Mouse (Mus musculus) c-Kit-positive CD71-positive TER-119-negative erythroid progenitor cells, embryonic 14.5 days (primary cell): ENCODE measurements around the gene Hspe1.
"Not testable (repeated sequence)": the region's sequence is repeated elsewhere in the genome, so short reads cannot be mapped to it uniquely, and the experiment has no call there.

ENCODE experiments used
- DNase-seq: peaks from one replicate; pipeline ENCODE4 v3.0.0-alpha.2; 2013; ENCODE audit warnings: low read depth

Gene Hspe1

GRCm38 (mm10) chr1:55085781-55086366 lies 2.1 kb upstream of the Hspe1 start:
- DNase-seq = no peak

GRCm38 (mm10) chr1:55086868-55087400 lies 998 bp upstream of the Hspe1 start:
- no peak for DNase-seq

- no peak for DNase-seq
Measured at GRCm38 (mm10) chr1:55087401-55087904, 479 bp upstream of the Hspe1 start.

GRCm38 (mm10) chr1:55088611-55089497 lies 922 bp downstream of the Hspe1 start:
- DNase-seq = no peak

GRCm38 (mm10) chr1:55089498-55090064 lies 1.6 kb downstream of the Hspe1 start:
- DNase-seq = no peak

GRCm38 (mm10) chr1:55092056-55092455 lies 4.1 kb downstream of the Hspe1 start:
- no peak for DNase-seq

- DNase-seq = peak; percentile 77
Measured at GRCm38 (mm10) chr1:55092469-55092868, 4.5 kb downstream of the Hspe1 start.

GRCm38 (mm10) chr1:55106919-55107585 lies 19.1 kb downstream of the Hspe1 start:
- no peak for DNase-seq

- DNase-seq = no peak
Measured at GRCm38 (mm10) chr1:55107644-55108043, 19.7 kb downstream of the Hspe1 start.

- no peak for DNase-seq
Measured at GRCm38 (mm10) chr1:55108473-55108872, 20.5 kb downstream of the Hspe1 start.

- no peak for DNase-seq
Measured at GRCm38 (mm10) chr1:55109066-55109766, 21.3 kb downstream of the Hspe1 start.

GRCm38 (mm10) chr1:55123046-55123445 lies 35.1 kb downstream of the Hspe1 start:
- DNase-seq = no peak

GRCm38 (mm10) chr1:55123561-55123960 lies 35.6 kb downstream of the Hspe1 start:
- no peak for DNase-seq

- not testable (repeated sequence) for DNase-seq
Measured at GRCm38 (mm10) chr1:55124136-55124535, 36.2 kb downstream of the Hspe1 start.

- no peak for DNase-seq
Measured at GRCm38 (mm10) chr1:55129716-55130115, 41.8 kb downstream of the Hspe1 start.

GRCm38 (mm10) chr1:55130190-55130916 lies 42.4 kb downstream of the Hspe1 start:
- no peak for DNase-seq

- peak; percentile 85 for DNase-seq
Measured at GRCm38 (mm10) chr1:55130943-55131401, 43.0 kb downstream of the Hspe1 start, which contains the start of gene Mob4. TSS of gene Mob4 (plus strand) at chr1:55131231.

- peak; percentile 38 for DNase-seq
Measured at GRCm38 (mm10) chr1:55131424-55132014, 43.6 kb downstream of the Hspe1 start.

- no peak for DNase-seq
Measured at GRCm38 (mm10) chr1:55132308-55132707, 44.4 kb downstream of the Hspe1 start.

- no peak for DNase-seq
Measured at GRCm38 (mm10) chr1:55133173-55133572, 45.2 kb downstream of the Hspe1 start.
